Mouse (Mus musculus): ENCODE measurements around the gene Slc17a7. TPM values are rescaled to one million over a fixed set of nuclear protein-coding genes. Genes with fewer than 3 reads are reported as not detected.

The Slc17a7 gene
- total RNA-seq, 1 experiment from 2014 or later = not detected

- ATAC-seq (ENCODE audit: extremely low read depth, insufficient number of reproducible peaks, low FRiP score, poor library complexity, severe bottlenecking) = no peak
These were observed 33.8 kb upstream of the Slc17a7 start for GRCm38 (mm10) chr7:45129776-45130512.

GRCm38 (mm10) chr7:45131850-45132249 lies 31.9 kb upstream of the Slc17a7 start:
- ATAC-seq (ENCODE audit: extremely low read depth, insufficient number of reproducible peaks, low FRiP score, poor library complexity, severe bottlenecking) = no peak

DNA sequence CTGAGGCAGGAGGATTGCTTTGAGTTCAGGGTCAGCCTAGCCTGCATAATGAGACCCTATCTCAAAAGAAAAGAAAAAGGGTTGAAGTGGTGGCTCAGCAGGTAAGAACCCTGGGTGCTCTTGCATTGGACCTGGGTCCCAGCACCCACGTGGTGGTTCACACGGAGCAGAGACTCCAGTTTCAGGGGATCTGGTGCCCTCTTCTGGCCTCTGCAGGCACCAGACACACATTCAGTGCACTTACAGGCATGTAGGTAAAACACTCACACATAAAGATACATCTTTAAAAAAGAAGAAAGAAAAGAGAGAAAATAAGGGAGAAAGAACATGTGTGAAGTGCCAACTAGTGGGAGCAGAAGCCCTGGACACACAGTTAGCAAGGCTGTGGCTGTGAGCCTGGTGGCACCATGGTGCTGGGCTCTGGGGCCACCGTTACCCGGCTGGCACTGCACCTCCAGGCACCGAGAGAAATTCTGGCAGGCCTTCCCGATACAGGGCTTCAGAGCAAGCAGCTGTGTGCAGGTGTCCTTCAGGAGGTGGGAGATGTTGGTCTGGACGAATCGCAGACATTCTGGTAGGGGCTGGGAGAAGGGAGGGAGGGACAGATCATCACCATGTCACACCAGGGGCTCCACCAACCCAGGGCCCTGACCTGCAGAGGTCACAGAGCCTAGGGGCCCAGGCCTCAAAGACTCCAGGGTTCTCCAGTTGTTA lies 30.1 kb upstream of the Slc17a7 start:
- ATAC-seq (ENCODE audit: extremely low read depth, insufficient number of reproducible peaks, low FRiP score, poor library complexity, severe bottlenecking) = no peak

- no peak for ATAC-seq (ENCODE audit: extremely low read depth, insufficient number of reproducible peaks, low FRiP score, poor library complexity, severe bottlenecking)
These were observed 29.2 kb upstream of the Slc17a7 start for GRCm38 (mm10) chr7:45134544-45135026.

DNA sequence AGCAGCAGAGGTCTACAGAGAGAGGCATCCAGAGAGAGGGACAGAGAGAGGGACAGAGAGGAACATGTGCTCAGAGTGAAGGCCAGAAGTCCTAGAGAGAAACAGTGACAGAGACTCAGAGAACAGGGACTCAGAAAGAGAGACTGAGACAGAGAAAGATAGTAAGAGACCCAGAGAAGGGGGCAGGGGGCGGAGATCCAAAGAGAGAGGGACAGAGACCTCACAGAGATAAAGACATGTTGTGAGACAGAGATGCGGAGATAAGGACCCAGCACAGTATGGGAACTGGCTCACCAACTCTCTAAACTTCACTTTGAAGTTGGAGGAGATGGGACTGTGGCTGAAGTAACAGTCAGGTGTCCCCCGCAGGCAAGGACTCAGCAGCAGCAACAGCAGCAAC lies 28.4 kb upstream of the Slc17a7 start:
- no peak for ATAC-seq (ENCODE audit: extremely low read depth, insufficient number of reproducible peaks, low FRiP score, poor library complexity, severe bottlenecking)

DNA sequence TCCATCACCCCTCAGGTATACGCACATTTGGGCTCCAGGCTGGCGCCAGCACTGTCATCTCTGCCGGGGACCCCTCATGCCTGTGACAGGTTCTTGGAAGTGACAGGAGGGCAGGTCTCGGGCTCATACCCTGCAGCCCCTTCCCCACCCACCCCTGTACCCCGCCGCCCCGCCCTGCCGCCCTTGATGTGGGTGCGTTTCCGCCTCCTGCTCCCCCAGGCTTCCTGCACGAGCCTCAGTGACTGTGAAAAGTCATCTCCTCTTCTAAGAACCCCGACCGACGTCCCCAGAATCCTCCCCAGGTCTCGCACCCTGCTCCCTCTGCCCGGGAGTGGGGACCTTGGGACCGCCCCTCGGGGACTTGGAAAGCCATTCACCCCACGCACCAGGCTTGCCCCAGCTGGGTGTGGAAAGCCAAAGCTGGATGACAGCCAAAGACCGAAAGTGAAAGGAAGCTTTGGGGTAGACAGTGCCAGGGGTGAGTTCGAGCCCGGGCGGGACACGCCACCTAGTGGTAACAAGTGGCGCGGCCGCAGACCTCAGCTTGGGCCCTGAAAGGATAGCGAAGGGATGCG lies 27.7 kb upstream of the Slc17a7 start, which contains the start of the genes Gm45713 and Flt3l:
Gene Gm45713, minus strand, starts transcription at position 239 of the 575 bp plus-strand sequence.
Gene Flt3l, minus strand, starts transcription at position 440 of the 575 bp plus-strand sequence.
- ATAC-seq (ENCODE audit: extremely low read depth, insufficient number of reproducible peaks, low FRiP score, poor library complexity, severe bottlenecking) = peak; percentile 90

DNA sequence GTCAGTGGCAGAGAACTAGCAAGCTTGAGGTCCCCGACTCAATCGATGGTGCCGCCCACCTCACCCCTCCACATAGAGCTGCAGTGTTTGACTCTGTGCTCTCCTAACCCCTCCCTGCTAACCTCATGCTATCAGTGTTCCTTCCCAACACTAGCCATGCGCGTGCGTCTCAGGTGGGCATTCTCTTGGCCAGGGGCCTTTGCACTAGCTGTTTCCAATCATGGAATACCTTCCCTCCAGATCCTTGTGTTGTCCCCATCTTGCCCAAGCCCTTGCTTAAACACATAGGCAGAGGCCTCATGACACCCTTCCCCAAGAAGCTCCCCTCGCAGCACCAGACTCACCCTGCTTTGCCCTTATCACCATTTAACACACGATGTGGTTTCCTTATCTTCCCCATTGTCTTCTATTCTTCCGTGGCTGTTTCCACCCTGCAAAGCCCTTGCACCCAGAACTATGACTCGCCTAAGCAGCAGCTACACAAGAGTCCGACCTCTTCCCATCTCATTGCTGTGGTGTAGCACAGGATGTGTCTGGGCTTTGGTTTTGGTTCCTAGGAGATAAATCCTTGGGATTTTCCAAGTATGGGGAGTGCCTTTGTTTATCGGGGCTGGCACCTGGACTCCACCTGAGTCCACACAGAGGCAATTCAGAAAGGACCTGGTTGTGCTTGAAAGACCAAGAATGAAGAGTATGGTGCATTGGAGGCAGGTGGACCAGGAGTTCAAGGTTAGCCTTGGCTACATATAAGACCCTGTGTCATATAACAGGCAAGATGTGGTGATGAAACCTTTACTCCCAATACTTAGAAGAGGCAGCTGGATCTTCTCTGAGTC lies 26.4 kb upstream of the Slc17a7 start:
- no peak for ATAC-seq (ENCODE audit: extremely low read depth, insufficient number of reproducible peaks, low FRiP score, poor library complexity, severe bottlenecking)

DNA sequence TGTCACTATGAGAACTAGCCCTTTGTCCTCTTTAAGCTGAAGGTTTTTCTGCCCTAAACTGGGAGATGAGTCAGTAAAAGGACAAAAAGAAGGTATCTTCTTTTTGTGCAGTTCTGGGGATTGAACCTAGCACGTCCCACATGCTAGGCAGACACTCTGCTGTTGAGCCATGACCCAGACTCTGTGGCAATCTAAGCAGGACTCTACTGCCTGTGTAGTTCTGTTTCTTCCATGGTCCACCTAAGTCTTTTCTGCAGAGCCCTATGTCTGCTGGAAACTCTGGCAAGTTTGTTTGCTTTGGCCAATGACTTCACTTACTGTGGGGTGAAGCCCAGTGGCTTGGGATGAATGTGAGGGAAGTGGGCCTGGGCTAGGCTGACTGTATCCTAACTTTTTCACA lies 25.3 kb upstream of the Slc17a7 start:
- ATAC-seq (ENCODE audit: extremely low read depth, insufficient number of reproducible peaks, low FRiP score, poor library complexity, severe bottlenecking) = no peak

DNA sequence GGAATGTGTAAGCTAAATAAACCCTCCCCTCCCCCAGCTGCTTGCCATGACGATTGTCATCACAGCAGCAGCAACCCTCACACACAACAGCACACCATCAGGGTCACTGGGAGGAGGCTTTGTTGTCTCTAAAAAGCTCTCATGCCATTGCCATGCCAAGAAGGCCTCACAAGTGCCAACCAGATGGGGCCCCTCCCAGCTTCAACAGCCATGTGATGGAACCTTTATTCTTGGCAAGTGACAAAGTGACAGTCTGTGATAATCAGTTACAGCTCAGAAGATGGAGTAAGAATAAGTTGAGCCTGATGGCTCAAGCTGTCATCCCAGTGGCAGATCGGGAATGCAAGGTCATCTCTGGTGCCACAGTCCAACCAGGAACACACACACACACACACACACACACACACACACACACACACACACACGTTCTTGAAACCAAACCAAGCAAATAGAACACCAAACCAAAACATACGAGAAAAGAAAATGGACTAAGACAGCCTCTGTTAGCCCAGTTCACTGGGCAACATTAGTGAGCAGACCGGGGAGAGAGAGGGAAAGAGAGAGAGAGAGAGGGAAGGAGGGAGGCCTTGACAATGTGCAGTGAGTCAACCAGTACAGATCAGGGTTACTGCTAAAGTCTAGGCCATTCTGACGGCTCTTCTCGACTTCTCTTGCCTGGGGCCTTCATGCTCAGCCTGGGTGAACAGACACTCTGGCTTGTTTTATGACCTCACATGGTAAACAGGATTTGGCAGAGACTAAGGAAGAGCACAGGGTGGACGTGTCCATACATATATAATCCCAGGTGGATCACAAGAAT lies 23.6 kb upstream of the Slc17a7 start:
- ATAC-seq (ENCODE audit: extremely low read depth, insufficient number of reproducible peaks, low FRiP score, poor library complexity, severe bottlenecking) = no peak

GRCm38 (mm10) chr7:45141319-45141718 lies 22.4 kb upstream of the Slc17a7 start:
- no peak for ATAC-seq (ENCODE audit: extremely low read depth, insufficient number of reproducible peaks, low FRiP score, poor library complexity, severe bottlenecking)

- no peak for ATAC-seq (ENCODE audit: extremely low read depth, insufficient number of reproducible peaks, low FRiP score, poor library complexity, severe bottlenecking)
These were observed 21.8 kb upstream of the Slc17a7 start for GRCm38 (mm10) chr7:45141914-45142313.

GRCm38 (mm10) chr7:45144368-45145174 lies 19.2 kb upstream of the Slc17a7 start:
- no peak for ATAC-seq (ENCODE audit: extremely low read depth, insufficient number of reproducible peaks, low FRiP score, poor library complexity, severe bottlenecking)

- ATAC-seq (ENCODE audit: extremely low read depth, insufficient number of reproducible peaks, low FRiP score, poor library complexity, severe bottlenecking) = no peak
These were observed 18.3 kb upstream of the Slc17a7 start for GRCm38 (mm10) chr7:45145460-45145859.

- no peak for ATAC-seq (ENCODE audit: extremely low read depth, insufficient number of reproducible peaks, low FRiP score, poor library complexity, severe bottlenecking)
These were observed 16.5 kb upstream of the Slc17a7 start for GRCm38 (mm10) chr7:45147267-45147666.

DNA sequence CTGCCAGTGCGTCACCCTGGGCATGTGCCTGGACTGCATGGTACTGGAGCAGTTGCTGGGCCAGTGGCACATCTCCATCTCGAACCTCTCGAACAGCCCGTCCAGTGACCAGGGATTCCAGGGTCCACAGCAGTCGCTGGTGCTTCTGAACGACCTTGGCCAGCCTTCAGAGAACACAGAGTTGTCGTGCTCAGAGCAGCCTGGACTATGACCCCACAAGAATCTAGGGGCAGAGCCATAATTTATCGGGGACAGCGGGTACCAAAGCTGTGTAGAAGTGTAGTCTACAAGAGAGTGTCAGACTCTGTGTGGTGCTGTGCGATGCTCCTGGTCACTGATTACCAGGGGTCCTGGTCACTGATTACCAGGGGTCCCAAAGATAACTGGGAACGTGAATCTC lies 15.8 kb upstream of the Slc17a7 start:
- ATAC-seq (ENCODE audit: extremely low read depth, insufficient number of reproducible peaks, low FRiP score, poor library complexity, severe bottlenecking) = no peak

DNA sequence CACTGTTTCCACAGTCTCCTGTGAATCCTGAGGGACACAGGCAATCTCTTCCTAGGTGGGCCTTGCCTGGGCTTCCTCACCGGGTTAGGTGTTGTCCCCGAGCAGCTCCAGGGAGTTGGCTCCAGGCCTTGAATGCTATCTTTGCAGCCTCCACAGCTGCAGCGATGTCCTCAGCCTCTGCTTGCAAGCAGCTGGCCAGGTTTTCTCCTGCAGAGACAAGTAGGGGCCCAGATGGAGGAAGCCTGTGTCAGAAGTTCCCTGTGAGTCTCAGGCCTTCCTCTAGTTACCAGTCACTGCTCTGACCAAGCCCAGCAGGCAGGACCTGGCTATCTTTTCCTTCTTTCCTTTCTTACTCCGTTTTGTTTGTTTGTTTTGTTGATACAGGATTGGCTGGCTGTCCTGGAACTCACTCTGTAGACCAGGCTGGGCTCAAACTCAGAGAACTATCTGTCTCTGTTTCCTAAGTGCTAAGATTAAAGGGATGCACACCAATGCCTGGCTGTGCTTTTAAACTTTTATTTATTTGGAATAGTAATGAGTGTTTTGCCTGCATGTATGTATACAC lies 15.1 kb upstream of the Slc17a7 start:
- ATAC-seq (ENCODE audit: extremely low read depth, insufficient number of reproducible peaks, low FRiP score, poor library complexity, severe bottlenecking) = no peak

DNA sequence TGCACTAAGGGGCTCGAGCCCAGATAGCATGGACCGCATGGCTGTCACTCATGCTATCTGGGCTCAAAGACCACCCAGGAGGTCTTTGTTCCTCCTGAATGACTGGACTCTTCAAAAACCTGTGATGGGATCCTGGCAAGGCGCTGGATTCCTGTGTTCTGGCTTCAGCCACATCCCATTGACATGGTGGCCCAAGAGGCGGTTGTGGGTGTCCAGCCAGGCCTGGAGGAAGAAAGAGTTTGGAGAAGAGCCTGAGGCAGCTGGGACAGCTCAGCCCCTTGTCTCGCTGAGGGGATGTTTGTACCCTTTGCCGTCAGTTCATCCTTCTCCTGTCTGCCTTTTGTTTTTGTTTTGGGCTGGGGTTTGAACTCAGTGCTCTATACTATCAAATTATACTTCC lies 14.2 kb upstream of the Slc17a7 start:
- no peak for ATAC-seq (ENCODE audit: extremely low read depth, insufficient number of reproducible peaks, low FRiP score, poor library complexity, severe bottlenecking)
